Mouse (Mus musculus) megakaryocyte-erythroid progenitor cell, adult 5-6 weeks (primary cell): Measurements from ENCODE around the gene Fstl4. TPM values are rescaled to one million over a fixed set of nuclear protein-coding genes. Genes with fewer than 3 reads are reported as not detected.

Source experiments
- ATAC-seq: replicated peaks from 2 replicates; pipeline ENCODE4 v1.8.0; 2016; ENCODE audit warnings: mild to moderate bottlenecking, inconsistent platforms; ENCODE audit not compliant: severe bottlenecking, poor library complexity, low FRiP score, low TSS enrichment
- total RNA-seq, 2 experiments: library from RNA; stranded (forward) in 1 of 2; stranded (reverse) in 1 of 2; fragments of 200-1000, 215-1000 nt in 1 of 2; fragments of >200 nt in 1 of 2; fragmentation: Nextera tagmentation in 1 of 2; gene quantifications; 2 replicates each; pipeline ENCODE4 v1.2.3; 2014 to 2017

The Fstl4 gene
- total RNA-seq, 2 experiments from 2014 or later: not detected

DNA sequence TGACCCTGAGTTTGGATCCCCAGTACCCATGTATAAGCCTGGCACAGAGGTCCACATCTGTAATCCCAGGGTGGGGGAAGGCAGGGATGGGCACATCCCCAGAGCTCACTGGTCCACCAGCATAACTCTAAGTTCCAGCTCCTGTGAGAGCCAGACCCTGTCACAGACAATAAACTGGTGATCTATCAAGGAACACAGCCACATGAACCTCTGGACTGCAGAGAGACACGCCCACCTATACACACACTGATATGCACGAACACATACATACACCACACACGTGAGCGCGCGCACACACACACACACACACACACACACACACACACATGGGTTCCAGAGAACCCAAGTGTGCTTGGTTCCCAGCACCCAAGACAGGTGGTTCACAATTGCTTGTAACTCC is 344.4 kb downstream of the Fstl4 start:
- no peak for ATAC-seq

DNA sequence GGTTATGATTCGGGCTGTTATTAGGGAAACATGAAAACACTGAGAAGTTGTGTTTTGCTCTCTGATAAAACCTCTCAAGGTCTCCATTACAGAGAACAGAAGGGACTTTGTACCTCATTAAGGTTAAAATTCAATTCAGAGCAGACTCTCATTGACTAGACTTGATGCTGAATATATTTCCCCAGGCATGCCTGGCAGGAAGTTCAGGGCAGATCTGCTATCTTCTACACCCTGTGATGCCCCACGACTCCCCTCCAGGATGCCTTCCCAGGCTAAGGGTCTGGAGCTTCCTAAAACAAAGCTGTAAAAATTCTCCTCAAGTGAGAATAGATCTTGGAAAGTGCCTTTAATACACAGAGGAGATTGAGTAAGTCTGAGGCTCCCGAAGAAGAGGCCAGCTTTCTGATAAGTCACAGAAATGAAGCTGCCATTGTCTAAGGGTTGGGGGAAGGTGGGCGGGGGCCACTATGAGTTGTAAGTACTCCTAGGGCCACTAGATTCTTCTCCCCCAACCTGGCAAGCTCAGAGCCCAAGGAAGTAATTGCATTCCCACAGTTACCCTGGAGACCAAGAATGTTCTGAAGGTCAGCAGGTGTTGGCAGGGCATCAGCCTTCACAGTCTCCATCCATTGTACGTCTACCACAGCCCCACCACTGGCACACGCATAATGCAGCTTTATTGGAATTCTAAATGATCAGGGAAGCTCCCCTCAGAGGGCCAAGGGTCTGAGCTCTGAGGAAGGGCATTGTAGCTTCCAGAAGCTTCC is 345.4 kb downstream of the Fstl4 start:
- no peak for ATAC-seq

DNA sequence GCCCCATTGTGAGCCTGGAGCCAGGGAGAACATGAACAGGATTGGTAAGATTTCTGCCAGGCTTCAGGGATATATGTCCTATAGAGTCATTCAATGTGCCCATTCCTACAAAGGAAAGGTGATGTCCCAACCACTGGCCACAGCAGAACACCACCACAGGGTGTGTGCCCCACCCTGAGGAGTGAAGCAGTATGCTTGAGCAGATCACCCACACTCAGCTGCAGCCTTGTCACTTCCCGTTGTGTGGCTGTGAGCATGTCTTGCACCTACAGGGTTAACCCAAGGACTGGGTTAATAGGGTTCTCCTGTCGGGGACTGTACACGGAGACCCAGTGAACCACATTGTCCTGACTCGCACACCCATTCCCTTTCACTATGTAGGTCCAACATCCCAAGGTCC is 351.3 kb downstream of the Fstl4 start:
- no peak for ATAC-seq

DNA sequence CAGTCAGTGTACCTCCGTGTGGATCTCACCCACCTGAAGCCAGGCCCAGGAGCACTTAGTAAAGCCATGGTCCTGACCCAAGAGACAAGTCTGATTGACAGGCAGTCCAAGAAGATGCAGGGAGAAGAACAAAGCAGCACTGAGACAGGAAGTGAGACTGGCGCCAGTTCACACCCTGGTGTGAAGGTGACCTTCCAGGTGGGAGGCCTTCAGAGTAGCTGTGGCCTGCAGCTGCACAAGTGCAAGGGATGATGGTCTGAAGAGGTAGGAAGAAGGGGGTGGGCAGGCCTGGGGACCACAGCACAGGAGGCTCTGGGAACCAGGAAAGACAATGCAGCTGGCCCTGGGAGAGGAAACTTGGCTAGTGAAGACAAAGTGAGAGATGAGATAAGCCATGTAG is 351.9 kb downstream of the Fstl4 start:
- no peak for ATAC-seq

DNA sequence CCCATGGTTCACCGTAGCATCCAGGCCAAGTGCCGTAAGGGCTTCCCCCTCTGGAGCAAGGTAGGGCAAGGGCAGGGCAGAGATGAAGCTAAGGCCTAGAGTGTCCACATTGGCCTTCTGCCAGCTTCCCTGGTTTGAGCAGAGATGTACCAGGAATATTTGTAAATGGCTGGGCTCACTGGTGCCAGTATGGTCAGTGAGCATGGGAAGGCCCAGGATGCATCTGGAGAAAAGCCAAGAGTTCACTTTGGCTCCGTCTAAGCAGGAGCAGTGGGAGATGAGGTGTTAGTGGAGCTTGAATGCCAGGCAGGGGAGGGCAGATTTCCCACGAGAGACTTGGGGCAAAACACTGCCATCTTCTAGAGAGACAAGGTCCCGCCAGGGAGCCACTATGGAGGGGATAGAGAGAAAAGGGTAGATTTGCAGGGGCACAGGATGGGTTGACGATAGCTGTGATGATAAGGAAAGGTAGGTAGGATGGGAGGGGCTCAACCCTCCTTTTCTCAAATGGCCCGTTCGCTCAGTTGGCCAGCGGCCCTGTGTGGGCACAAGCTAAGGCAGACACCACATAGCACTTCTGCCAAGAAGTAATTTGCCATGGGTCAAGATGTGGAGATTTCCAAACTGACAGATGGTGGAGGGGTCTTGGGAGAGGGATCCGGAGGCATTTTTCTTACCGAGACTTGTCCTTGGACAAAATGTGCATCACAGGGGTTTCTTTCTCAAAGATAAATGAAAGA is 354.0 kb downstream of the Fstl4 start:
- ATAC-seq: no peak

DNA sequence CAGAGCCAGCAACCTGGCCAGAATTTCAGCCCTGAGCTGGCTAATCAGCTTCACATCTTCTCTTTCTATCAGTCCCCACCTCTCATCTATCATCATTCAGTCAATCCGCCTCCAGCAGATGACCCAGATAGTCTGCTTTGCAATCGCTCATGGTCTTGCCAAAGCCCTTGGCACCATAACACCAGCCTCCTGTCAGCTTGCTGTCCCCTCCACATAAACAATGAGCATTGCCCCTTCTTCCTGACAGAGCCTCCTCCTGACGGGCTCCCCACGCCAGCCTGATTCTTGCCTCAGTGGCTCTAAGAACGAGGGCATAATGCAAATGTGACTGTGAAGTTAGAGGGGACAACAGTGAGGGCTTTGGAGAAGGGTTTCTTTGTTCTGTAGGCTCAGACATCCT is 355.5 kb downstream of the Fstl4 start:
- ATAC-seq: no peak

DNA sequence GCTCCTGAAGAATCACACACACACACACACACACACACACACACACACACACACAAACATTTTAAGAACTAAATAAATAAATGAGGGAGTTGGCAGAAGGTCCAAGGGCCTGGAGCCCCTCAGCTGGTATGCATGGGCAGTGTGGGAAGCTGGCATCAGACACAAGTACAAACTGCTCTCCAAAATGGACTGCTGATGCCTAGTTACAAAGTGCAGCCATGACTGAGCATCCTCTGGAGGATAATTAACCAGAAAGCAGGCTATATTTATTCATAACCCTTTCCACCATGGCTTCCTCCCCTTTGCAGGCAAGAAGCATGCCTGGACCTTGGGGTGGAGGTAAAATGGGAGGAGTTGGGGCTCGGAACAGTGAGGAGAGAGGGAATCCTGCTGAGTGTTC is 356.8 kb downstream of the Fstl4 start:
- no peak for ATAC-seq

DNA sequence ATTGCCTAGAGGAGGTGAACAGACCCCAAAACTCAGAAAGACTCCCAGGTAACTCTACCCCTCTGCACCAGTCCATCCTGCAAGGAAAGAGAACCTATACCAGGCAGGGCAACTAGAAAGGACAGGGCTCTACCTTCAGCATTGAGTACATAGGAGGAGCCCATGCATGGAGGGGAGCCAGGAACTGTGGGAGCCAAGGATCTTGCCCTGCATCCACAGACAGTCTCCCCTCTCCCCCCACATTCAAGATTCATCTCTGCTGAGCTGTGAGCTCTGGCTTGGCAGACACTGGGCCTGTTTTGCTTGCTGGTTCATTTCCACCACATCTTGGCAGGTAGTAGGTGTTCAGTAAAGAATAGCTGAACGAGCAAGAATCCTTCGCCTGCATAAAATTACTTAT is 360.4 kb downstream of the Fstl4 start:
- no peak for ATAC-seq

DNA sequence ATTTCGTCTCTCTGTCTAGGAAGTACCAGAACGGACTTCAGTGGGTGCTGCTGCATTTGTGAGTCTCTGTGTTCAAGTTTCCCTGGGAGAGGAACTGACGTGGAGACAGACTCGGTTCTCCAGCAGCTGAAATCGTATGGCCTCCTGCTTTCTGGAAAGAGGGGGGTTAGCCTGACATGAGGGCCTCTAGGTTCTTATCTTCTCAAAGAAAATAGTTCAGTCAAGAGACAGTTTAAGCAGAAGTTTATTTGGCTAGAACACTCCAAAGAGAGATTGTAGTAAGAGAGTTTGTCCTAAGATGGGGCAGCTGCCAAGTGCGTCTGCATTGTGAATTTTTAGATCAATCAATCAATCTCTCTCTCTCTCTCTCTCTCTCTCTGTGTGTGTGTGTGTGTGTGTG is 362.2 kb downstream of the Fstl4 start:
- no peak for ATAC-seq

DNA sequence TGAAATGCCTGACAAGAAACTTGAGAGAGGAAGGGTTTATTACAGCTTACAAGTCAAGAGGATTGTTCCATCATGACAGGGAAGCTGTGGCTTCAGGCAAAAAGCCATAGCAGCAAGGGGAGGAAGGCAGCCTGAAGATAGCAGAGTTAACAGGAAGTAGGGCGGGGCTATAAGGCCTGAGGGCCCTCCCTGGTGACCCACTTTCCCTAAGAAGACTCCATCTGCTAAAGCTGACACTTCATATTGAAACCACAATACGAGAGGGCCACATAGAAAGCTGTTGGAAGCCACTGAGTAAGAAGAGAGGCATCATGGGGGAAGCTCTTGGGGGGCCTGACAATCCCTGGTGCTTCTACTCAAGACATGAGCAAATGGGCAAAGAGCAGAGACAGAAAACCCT is 364.2 kb downstream of the Fstl4 start:
- ATAC-seq: no peak

DNA sequence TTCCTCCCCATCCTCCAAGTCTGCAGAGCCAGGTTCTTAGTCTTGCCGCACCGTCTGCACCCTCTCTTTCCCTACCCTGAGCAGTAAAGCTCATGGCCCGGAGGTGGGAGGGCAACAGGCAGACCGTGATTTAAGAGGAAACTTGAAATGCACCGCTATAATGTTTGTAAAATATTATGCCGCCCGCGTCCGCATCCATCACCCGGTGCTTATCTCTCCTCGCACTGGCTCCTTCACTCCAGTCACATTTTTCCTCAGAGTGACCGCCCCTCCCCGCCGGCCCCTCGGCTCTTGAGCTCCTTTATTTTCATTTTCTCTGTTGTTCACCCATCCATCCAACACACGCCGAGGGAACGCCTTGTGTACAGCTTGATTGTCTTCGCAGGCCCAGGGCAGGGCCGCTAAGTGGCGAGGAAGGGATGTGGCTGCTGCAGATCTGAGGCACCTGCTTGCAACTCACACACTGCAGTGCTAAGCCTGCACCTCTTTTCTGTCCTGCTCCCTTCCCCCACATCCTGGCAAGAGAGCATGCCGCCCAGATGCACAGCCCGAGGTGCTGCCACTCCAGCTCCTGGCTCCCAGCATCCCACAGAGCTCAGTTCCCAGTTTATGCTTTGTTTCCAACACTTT is 368.1 kb downstream of the Fstl4 start:
- no peak for ATAC-seq

DNA sequence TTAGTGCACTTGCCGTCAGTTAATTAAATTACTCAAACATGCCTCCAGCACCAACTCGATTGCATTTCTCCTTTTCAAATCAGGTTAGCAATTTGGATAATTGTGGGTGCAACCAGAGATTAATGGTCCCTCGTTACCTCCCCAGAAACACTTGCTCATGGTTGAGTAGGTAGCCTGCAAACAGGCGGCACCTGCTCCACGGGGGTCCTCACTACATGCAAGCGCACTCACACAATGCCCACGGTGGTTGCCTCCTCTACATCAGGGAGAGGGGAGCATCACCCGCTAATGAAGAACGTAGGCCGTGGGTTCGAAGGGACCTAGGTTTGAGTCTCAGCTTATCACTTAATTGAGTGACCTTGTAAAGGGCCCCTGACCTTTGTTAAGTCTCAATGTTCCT is 371.9 kb downstream of the Fstl4 start:
- no peak for ATAC-seq

DNA sequence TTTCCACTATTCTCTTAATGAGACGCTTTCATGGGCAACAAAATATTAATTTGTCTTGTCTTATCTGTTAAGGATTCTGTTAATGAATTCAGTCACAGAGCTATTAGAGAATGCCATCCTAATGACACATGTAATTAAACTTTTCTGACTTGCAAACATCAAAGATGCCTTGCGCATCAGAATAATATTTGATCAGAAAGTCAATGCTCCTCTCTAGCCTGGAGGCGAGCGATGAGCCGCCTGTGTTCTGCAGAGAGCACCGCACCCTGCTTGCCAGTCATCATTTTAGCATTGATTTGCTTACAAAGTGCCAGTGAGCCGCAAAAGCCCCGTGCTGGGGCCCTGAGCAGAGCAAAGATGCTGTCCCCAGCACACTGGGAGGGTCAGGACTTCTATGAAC is 372.9 kb downstream of the Fstl4 start:
- no peak for ATAC-seq

DNA sequence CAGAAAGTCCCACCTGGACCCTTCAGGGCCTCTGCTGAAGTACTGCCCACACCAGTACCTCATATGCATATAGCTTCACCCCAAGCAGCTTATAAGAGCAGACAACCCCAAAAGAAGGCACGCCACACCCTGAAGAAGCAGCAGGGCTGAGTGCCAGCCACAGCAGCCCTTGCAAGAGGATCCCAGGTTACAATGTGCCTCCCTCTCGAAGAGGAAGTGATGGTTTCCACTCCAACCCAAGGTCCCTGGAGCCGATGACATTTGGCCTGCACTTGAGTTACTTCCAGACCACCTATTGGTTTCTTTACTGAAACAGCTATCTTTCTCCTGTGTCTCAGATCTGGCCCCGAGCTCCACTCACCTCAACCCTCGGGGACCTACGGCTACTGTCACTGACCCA is 373.8 kb downstream of the Fstl4 start:
- no peak for ATAC-seq

DNA sequence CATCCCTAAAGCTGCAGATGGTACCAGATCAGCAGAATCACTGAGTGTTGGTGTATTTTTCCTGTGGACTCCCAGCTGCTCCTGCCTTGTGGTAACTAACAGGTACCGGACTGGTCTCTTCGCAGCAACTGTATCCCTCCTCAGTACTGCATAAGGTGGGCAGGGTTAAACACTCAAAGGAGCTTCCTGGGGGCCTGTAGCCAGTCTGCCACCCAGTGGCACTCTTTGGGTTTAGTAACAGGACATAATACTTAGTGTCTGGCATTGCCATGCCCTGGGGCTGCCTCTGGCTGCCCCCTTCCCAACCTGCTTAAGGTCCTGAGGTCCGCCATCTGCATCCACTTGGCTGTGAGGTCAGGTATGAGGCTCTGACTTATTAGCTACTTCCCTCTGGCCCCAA is 375.2 kb downstream of the Fstl4 start:
- ATAC-seq: no peak

DNA sequence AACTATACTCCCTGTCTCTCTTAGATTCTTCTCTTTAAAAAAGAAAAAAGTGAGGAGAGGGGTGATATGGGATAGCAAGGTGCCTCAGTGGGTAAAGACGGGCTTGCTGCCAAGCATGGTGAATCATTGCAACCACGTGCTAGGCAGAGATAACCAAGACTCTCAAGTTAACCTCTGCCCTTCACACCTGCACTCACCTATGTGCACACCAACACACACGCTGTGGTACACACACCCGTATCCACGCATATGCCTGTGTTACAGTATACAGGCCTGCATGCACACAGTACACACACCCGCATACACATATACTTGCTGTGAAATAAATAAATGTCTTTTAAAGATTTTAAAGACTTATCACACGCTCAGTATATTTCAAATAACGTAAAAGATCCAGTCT is 375.8 kb downstream of the Fstl4 start:
- no peak for ATAC-seq

DNA sequence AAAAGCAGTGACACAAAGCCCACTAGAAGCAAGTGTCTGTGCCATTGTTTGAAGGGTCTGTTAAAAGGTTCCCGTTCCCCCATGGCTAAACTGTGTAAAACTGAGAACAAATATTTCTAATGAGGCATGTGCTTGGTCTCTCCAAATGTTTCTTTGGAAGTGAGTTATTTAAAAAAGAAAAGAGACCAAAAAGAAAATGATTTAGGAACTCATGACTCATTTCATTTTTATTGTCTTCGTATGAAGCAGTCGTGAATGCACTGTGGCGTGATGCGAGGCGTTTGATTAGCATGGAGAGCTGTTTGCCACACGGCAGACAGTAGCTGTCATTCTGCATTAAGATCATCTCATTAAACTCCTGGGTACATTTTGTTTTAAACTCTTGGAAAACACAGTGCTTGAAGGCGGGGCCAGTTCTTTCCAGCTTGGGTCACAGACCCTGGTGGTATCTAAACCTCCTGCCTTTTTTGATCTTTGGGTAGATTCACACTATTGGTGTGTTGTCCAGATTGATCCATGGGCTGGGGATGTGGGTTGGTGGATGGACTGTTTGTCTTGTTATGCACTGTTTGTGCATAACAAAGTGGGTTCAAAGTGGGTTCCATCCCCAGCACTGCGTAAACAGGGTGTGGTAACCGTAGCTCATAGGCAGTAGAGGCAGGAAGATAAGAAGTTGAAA is 376.4 kb downstream of the Fstl4 start:
- ATAC-seq: 0 out of 2 replicates have a peak, but pooled peaks have one; percentile 16

DNA sequence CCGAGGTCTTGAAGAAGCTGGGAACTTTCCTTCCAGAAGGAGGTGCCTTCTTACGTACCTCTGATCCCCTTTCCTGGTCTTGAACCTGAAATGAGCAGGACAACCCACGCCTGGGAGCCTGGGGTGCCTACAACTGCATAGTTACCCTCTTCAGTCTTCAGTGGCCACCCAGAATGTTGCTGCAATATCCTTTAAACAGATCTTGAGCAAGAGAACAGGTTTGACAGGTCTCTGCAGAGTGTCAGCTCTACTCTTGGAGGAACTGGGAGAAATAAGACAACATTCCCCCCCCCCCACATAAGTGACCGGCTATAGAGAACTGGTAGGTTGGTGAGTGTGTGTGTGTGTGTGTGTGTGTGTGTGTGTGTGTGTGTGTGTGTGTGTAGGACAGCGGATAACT is 379.1 kb downstream of the Fstl4 start:
- ATAC-seq: no peak

DNA sequence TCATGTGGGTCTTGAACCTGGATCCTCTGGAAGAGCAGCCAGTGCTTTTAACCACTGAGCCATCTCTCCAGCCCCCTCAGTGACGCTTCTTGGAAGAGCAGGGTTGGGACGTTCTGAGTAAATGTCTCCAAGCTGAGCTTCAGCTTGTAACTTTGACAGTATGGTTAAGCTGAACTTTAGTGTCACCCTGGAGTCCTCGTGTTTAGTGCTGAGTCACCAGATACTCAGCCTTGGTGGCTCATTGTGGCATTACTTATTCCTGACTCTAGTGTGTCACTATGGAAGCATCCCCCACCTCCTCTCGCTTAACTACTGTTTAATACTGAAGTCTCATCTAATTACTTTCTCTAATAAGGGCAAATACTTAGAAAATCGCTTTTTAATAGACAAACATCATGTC is 380.1 kb downstream of the Fstl4 start:
- no peak for ATAC-seq

DNA sequence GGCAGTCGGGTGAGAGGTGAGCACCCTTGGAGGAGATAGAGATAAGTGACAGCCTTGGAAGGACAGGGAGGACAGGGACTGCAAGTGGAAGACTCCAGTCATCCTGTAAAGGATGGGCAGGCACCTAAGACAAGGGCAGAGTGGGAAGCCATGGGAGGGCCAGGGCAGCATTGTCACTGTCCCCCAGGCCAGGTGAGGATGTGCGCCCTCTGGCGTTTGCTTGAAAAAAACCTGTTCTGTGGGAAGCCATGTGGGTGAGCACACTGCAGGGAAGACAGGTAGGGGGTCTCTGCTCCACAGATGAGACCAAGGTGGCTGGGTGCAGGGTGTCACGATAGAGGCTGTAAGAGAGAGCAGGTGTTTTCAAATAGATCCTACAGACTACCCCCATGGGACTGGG is 381.9 kb downstream of the Fstl4 start:
- ATAC-seq: 0 out of 2 replicates have a peak, but pooled peaks have one; percentile 55
